Mouse (Mus musculus) adrenal gland, adult 8-10 months (tissue): Measurements from ENCODE around the gene Gm20716. TPM values are rescaled to one million over a fixed set of nuclear protein-coding genes. Genes with fewer than 3 reads are reported as not detected.

Experiments used
- DNase-seq: peaks from one replicate; pipeline ENCODE4 v3.0.0; 2022
- total RNA-seq, 4 experiments: library from RNA; stranded (reverse); gene quantifications; 2 replicates each; pipeline ENCODE4 v1.2.4; 2022

The Gm20716 gene
- 10 to 100 TPM; 25.8 to 44.4 (median 34.9) TPM for total RNA-seq

DNA sequence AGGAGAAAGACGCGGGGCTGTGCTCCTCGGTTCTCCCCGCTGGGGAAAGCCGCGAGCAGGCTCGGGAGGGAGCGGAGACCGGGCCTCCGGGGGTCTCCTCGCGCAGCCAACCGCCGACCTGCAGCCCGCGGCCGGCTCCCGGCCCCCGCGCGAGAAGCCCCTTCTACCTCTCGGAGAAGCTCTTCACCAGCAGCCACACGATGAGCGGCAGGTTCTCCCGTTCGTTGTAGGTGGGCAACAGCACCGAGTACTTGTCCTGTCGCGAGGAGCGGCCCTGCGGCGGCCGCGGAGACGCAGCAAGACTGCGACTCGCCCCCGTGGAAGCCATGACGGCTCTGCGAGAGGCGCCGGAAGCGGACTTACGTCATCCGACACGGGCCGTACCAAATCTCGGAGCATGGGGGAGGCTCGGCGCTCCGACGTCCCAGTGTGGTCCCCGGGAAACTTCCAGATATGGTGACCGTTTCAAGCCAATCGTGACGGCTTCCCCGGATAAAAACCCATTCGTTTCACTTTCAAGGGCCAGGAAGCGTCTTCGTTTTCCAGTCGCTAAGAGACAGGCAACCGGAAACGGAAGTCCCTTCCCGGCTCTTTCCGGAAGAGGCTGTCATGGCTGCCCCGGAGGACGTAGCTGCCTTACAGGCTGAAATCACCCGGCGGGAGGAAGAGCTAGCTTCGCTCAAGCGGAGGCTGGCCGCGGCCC is at the start of gene Gm20716, which contains the start of the genes Dpm1 and Mocs3:
Gene Gm20716 (minus strand): TSS at position 339 of the 703 bp plus-strand sequence.
Gene Dpm1 (minus strand): TSS at position 566 of the 703 bp plus-strand sequence.
Gene Mocs3 (plus strand): TSS at position 597 of the 703 bp plus-strand sequence.
- peak; percentile 77 for DNase-seq

DNA sequence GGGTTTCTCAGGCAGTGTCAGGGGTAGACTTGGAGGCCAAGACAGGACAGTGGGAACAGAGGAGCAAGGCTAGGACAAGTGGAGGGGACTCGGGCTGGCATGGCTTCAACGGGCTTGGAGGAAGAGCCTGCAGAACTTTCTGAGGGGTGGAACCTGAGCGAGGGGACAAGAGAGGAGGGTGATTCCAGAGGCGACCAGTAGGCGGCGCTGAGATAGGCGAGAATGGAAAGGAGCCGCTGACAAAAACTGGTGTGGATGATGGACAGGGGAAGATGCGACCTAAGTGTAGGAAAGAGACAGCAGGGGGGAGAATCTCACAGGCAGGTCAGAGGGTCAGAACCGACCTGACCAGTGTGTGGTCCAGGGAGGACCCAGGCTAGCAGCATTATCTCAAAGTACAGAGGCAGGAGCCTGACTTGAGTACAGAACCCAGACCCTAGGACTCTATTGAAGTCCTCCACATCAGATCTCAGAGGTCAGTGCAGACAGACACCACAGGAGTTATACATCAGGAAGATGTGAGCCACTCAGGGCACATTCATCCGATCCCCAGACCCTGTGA is 44.3 kb upstream of the Gm20716 start:
- no peak for DNase-seq

DNA sequence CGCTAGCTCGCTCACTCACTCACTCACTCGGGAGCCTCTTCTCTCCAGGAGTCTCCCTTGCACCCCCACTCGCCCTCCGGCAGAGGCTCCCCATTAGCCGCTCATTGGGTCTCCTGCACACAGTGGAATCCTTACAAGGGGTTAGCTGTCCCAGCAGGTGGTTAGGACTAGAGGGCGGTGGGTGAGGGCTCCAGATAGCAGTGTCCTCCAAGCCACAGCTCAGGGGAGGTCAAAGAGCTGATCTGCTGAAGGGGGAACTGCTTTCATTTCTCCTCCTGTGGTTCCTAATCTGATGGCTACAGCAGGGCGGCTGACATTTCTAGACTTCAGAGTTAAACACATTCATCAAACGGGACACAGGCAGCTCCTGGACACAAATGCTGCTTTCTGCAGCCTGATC is 43.2 kb upstream of the Gm20716 start:
- DNase-seq, result no peak

DNA sequence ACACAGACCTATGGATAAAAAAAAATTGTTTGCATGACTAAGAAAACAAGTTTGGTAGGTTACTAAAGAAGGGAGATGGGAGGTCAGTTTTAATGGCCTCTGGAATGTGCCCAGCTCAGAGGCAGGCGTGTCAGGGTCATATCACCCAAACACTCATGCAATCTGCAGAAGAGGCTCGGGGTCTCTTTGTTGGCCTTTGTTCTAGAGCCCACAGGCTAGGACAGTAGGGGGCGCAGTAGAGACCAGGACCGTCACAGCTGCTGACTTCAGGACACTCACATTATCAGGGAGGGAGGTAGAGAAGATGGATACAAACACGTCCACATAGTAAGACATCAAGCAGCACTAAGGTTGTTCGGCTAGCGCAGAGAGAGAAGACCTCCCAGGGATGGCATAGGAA is 37.9 kb upstream of the Gm20716 start:
- no peak for DNase-seq

DNA sequence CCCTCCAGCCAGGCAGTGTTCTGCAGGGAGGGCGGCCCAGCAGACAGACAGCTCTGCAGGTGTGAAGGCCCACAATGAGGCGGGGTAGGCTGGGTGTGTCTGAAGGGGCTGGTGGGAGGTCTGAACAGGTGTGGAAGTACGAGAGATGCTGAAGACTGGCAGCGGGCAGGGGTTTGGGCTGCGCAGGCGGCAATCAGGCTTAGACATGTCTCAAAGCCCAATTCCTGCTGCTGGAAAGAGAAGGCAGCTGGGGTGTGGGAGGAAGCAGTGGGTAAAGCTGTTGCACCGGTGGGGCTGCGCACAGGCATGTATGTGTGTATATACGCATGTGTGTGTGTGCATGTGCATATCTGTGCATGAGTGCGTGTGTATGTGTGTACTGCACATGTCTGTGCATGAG is 30.7 kb upstream of the Gm20716 start:
- DNase-seq, result no peak

DNA sequence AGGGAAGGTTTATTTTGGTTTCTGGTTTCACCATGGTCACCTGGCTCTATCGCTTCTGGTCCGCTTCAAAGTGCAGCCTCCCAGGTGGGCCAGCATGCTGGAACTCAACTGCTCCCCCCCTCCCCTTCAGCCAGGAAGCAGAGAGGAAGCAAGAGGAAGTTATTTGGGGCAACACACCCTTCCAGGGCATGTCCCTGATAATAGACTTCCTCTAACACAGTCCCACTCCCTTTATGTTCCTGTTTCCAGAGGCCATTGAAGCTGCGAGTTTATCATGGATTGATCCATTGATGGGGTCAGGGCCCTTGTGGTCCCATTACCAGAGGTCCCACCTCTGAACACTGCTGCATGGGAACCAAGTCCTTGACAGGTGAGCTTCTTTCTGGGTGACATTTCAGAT is 30.0 kb upstream of the Gm20716 start:
- no peak for DNase-seq

DNA sequence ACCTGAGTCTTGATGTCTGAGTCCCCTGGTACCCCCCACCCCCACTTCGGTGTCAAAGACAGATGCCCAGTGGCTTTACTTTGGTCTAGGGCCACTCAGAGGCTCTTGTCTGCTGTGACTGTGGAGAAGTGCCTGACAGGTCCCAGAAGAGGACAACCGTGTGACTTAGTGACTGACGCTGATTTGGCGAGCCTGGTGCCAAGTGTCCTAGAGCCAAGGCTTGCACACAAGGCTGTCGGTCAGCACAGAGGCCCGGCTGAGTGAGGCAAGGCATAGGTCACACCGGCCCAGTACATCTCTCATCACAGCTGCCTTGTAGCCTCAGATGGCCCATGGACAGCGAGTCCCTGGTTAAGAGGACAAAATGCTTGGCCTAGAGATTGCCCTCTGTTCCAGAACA is 28.9 kb upstream of the Gm20716 start:
- DNase-seq, result no peak

DNA sequence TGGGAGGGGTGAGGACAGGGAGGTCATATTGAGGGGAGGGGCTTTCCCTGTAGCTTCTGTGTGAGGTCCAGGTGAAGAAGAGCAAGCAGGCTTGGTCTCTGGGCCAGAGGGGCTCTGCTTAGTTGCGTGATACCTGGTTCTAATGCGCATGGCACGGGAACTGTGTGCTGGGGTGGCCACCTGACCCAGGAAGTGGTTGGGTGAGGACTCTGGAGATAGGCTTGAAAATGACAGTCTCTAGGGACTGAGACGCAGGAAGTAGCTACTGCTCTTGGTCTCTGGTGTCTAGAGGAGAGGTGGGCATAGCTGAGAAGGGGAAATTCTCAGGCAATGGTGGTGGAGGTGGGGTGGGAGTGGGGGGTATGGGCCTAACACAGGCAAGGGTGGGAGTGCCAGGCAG is 27.0 kb upstream of the Gm20716 start:
- no peak for DNase-seq

DNA sequence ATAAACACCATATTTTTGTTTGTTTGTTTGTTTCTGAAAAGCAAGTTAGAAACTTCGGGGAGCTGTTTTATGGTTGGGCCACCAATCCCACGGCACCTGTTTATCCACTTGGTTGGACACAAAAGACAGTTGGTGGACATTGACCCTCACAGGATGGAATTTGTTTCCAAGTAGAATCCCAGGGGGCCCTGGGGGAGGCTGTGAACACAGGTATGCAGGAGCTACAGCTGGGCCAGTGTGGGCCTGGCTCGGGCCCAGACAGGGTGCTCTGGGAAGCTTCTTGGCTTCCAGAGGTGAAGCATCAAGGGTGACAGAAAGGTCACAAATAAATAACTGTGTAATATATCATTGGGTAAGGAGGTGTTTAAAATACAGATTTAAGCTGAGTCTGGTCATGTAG is 26.3 kb upstream of the Gm20716 start:
- no peak for DNase-seq

DNA sequence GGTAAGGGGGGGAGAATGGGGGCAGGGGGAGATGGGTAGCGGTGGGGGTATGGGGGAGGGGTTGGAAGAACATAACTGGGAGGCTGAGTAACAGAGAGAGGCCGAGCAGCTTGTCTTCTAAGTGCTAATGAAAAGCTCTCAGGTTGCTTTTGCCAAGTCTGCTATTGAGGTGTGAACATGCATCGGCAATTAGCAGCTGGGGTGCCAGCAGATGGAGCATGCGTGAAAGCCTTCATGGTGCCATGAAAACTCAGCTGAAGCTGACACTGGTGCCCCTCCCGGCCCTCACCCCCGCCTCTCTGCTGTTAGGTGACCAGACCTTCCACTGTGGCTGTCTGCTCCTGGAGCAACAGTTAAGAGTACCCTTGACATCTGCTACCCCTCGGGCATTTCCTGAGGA is 23.7 kb upstream of the Gm20716 start:
- DNase-seq, result no peak

DNA sequence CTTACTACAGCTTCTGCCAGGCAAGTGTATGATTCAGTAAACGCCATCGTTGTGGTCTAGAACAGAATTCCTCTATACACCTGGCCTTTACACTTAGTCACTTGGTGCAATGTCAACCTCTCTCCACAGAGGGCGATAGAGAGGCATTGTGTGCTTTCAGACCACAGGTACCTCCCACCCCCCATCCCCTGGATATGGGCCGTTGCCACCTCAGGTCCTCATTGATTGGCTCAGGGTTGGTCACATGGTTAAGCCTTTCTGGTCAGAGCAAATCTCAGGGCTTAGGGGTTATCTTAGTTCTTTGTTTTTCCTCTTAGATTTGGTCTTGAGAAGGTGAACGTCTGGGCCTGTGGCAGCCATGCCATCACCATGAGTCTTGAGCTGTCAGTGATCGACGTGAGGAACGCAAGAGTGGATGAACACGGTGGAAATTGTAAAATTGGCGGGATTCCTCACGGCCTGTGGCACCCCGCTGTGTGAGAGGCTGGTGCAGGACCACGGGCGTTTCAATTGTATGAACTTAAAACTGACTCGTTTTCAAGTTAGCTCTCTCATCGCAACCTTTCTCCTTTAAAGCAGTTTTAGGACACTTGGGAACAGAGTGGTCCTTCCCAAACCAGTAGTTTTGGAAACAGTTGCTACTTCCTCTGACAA is 22.6 kb upstream of the Gm20716 start:
- no peak for DNase-seq

DNA sequence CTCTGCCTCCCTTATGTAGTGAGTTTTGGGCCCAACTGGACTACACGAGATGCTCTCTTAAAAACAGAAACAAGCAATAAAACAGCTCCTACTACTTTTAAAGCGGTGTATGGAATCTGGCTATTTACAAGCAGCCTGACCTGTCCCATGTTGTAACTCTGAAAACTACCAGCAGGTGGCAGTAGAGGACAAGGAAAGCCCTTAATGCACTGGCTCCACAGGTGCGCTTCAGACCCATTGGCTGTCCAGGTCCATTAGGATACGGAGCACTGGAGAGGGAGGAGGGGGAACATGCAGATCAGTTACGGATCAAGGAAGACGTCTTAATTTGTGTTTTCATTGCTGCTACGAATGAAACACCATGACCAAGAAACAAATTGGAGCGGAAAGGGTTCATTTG is 20.1 kb upstream of the Gm20716 start:
- DNase-seq, result peak; percentile 38

DNA sequence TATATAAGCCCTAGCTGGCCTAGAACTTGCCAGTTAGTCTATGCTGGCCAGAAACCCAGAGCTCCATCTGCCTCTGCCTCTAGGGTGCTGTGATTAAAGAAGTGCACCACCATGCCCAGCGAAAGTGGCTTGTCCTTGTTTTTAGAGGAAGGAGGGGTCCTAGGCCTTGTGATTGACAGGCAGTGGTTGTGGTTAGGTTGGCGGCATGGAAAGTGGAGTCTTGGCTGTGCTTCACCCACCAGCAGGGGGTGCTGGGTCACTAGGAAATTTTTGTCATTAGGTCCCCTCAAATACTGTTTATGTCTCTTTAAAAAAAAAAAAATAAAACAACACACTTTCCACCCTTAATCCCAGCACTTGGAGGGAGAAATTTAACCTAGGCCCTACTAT is 18.7 kb upstream of the Gm20716 start:
- DNase-seq, result no peak

DNA sequence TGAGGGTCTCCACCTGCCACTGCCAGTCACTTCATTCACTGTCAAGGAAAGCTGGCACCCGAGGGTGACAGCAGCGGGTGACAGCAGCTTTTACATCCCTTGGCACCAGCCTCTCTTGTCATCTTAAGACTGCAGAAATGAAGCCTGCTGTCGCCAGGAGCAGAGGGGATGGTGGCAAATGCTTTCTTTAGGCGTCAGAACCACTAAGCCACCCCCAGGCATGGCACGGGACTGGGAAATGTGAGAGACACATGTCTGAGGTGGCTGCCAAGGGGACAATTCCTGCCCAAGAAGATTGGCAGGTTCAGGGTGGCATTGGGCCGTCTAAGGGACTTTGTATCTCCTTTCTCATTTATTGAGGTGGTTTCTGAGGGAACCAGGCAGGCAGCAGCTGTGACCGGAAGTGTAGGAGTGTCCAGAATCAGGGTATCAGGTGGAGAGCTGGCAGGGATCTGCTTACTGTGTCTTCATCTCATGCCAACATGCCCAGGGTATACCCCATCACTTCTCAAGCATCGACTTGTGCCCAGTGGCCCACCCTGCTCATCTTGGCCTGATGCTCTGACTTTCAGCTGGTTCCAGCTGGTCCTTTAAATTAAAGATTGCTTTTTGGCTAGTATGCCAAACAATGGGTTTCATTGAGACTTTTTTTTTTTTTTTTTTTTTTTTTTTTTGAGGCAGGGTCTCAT is 18.1 kb upstream of the Gm20716 start:
- no peak for DNase-seq

DNA sequence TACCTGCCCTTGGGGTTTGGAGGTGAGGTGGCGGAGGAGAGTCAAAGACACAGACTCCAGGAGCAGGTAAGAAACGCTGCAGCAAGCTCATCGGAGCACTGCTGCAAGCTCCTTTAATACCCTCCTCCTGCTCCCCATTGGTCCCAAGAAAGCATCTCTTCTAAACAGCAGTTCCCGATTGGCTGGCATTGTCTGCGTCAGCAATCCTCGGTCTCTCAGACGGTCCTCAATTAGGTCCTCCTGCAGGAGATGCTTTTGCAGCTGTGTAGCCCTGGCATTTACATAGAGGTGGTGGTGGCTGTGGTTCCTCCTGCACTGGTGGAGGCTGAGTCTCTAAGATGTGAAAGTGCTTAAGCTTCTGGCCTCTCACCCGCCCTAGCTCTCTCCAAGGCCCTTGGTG is 15.4 kb upstream of the Gm20716 start:
- no peak for DNase-seq

DNA sequence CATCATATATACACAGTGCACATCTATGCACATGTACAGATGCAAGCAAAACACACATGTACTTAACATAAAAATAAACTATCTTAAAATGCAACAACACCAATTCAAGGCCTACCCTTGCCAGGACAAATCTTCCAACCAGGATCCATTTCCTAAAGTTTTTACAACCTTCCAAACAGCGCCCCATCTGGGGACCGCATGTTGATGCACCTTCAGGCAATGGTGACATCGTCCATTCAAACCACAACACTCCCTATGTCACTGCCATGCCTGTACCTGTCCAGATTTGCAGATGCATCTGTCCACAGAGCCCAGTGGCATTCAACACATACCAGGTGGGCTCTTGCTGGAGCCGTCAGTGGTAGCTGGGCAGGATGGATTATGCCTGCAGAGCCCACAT is 13.1 kb upstream of the Gm20716 start:
- no peak for DNase-seq

DNA sequence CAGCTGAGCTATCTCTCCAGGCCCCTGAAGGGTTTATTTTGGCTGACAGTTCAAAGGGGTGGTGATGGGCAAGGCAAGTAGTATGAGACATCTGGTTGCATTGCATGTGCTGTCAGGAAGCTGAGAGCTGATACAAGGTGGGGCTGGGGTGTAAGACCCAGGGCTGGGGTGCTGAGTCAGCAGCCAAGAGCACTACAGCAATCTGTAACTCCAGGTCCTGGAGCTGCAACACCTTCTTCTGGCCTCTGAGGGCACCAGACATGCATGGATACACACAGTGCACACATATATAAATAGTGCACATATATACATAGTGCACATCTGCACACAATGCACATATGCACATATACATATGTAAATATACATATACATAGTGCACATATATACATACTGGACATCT is 12.7 kb upstream of the Gm20716 start:
- DNase-seq, result no peak

DNA sequence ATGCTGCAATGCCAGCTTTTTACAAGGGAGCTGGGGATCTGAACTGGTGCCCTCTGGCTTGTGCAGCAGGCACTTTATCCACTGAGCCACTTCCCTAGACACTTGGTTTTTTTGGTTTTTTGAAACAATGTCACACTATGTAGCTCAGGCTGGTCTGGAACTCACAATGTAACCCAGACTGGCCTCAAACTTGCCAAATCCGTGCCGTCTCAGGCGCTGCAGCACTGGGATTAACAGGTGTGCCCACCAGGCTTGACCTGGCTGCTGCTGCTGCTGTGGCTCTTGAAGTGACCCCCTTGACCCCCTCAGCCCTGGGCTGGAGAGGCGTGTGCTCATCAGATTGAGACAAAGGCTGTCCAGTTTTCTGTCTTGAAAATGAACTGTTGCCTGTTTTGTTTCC is 8.2 kb upstream of the Gm20716 start:
- DNase-seq, result no peak

DNA sequence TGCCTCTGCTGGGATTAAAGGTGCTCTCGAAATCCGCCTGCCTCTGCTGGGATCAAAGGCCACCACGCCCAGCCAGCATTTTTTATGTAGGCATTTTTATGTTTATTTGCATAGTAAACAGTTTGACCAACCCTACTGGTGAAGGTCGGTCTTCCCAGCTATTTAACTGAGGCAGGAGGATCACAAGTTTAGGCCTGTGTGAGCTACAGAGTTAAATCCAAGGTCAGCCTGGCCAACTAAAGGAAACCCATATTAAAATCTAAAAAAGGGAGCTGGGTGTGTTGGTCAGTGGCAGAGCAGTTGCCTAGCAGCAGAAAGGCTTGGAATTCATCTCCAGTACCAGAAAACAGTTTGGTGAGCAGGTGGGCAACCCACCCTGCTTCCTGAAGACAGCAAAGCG is 3.1 kb upstream of the Gm20716 start:
- no peak for DNase-seq

DNA sequence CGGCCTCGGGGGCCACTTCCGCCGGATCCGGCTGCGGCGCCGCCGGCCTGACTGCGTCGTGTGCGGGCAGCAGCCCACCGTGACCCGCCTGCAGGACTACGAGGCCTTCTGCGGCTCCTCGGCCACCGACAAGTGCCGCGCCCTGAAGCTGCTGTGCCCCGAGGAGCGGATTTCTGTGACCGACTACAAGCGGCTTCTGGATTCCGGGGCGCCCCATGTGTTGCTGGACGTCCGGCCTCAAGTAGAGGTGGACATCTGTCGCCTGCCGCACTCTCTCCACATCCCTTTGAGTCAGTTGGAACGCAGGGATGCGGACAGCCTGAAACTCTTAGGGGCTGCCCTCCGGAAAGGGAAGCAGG is 1.3 kb upstream of the Gm20716 start:
- peak; percentile 17 for DNase-seq

DNA sequence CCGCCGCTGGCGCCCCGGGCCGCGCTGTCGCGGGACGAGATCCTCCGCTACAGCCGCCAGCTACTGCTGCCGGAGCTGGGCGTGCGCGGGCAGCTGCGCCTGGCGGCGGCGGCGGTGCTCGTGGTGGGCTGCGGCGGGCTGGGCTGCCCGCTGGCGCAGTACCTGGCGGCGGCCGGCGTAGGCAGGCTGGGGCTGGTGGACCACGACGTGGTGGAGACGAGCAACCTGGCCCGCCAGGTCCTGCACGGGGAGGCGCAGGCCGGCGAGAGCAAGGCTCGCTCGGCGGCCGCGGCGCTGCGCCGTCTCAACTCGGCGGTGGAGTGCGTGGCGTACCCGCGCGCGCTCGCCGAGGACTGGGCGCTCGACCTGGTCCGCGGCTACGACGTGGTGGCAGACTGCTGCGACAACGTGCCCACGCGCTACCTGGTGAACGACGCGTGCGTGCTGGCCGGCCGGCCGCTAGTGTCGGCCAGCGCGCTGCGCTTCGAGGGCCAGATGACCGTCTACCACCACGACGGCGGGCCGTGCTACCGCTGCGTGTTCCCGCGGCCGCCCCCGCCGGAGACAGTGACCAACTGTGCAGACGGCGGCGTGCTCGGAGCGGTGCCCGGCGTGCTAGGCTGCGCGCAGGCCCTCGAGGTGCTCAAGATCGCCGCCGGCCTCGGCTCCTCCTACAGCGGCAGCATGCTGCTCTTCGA is 758 bp upstream of the Gm20716 start:
- peak; percentile 14 for DNase-seq

DNA sequence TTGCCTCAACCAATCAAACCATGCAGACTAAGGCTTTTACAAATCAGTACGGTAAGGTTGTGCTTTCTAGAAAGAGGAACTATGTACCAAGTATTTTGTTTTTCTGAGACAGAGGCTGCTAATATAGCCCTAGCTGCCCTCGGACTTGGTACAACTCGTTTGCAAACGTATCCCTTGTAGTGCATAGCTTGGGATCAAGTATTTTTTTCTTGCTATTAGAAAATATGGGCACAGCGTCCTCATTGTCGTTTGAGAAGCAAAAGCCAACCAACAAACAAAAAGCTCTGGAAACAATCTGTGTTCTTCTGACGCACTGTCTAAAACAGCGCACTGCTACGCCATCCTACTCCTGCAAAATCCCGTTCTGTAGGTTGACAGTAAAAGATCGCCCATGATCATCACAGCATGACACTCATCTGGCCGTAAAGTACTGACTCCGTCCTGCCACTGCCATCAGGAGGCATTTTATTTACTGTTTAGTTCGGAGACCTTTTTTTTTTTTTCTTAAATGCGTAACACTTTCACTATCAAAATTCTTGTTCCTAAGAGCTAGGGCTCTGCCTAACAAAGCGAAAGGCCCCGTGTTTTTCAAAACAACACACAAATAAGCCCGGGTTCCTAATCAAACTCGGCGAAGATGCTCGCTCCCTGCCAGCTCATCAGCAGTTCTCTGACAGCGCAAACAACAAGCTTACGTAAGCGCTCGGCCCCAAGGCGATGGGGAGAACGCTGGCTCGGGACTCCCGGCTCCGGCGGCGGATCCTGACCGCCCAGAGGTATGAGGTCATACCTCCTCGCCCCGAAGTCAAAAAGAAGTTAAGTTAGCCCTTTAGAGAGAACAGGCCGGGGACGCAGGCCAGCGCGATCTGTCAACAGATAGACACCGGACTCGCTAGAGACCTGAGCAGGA is 793 bp downstream of the Gm20716 start:
- DNase-seq, result peak; percentile 59
